Mouse (Mus musculus): ENCODE measurements around the gene Hoxd9. TPM values are rescaled to one million over a fixed set of nuclear protein-coding genes. Genes with fewer than 3 reads are reported as not detected.

The Hoxd9 gene
- polyA plus RNA-seq, 1 experiment from 2014 or later, result not detected

DNA sequence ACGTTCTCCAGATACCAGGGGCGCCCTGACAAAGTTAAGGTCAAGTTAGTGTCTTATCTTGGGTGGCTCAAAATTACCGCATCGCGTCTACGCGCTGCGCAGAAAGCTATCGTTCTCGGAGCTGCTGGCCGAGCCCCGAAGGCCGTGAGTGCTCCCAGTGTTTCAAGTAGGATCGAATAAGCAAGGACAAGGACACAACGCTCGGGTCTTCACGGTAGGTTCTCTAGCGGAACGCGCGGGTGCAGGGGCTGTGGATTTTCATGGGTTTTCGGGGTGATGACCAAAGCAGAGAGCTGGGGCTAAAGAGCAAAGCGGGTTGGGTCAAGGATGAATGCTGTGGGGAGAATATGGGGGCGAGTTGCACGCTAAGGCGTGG is 17.9 kb upstream of the Hoxd9 start:
- peaks cover 100% of the 10 kb centered on the region for H3K27me3 ChIP-seq (ENCODE audit: control insufficient read depth, insufficient read depth, low read length)
- DNase-seq (ENCODE audit: low spot score), result no peak
- H3K4me3 ChIP-seq (ENCODE audit: low read depth, low read length), result no peak overlapping the region
- H3K4me1 ChIP-seq (replicated peaks; ENCODE audit: control insufficient read depth, insufficient read depth, low read length), result peaks cover 5% of the 10 kb centered on the region; the same call in 1 of the 2 replicates
- H3K4me2 ChIP-seq (ENCODE audit: low read depth, low read length, severe bottlenecking), result no peak overlapping the region
- WGBS, result under 1% methylated on average over 26 of the region's 26 CpGs
- no peaks in the 10 kb centered on the region for H3K36me3 ChIP-seq (ENCODE audit: control insufficient read depth, insufficient read depth, low read length)
- no peak overlapping the region for H3K27ac ChIP-seq (ENCODE audit: low read depth, low read length)
- H3K9ac ChIP-seq (ENCODE audit: low read length), result no peak overlapping the region
- ATAC-seq (replicated peaks; ENCODE audit: low FRiP score), result no peak
- H3K9me3 ChIP-seq (ENCODE audit: control insufficient read depth, low read length), result no peaks in the 10 kb centered on the region

DNA sequence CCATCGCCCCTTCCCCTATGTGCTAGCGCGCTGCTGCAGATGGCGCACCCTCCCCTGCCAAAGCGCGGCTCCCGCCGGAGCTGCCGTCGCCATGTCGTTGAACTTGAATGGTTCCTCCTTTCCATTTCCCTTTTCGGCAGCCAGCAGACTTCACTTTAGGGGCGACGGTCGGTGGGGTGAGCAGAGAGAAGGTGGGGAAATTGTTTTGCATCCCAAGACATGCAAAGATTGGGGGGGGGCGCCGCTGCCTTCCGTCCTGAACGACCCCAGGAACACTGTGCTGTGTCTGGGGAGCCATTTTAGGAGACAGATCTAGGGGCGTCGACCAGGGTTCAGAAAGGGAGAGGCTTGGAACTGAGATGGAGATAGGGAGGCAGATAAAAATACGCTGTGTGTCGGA is 17.5 kb upstream of the Hoxd9 start:
- H3K9me3 ChIP-seq (ENCODE audit: control insufficient read depth, low read length), result no peaks in the 10 kb centered on the region
- no peak overlapping the region for H3K4me3 ChIP-seq (ENCODE audit: low read depth, low read length)
- no peaks in the 10 kb centered on the region for H3K36me3 ChIP-seq (ENCODE audit: control insufficient read depth, insufficient read depth, low read length)
- DNase-seq (ENCODE audit: low spot score) (peak; percentile 49), ATAC-seq (replicated peaks; ENCODE audit: low FRiP score) (no peak)
- peaks cover 5% of the 10 kb centered on the region; the same call in 1 of the 2 replicates for H3K4me1 ChIP-seq (replicated peaks; ENCODE audit: control insufficient read depth, insufficient read depth, low read length)
- no peak overlapping the region for H3K9ac ChIP-seq (ENCODE audit: low read length)
- no peak overlapping the region for H3K27ac ChIP-seq (ENCODE audit: low read depth, low read length)
- peaks cover 100% of the 10 kb centered on the region for H3K27me3 ChIP-seq (ENCODE audit: control insufficient read depth, insufficient read depth, low read length)
- 2% methylated on average over 22 of the region's 23 CpGs for WGBS
- no peak overlapping the region for H3K4me2 ChIP-seq (ENCODE audit: low read depth, low read length, severe bottlenecking)

GRCm38 (mm10) chr2:74680561-74681398 is 16.7 kb upstream of the Hoxd9 start:
- ATAC-seq (replicated peaks; ENCODE audit: low FRiP score), result no peak
- Histone ChIP-seq H3K9me3 (ENCODE audit: control insufficient read depth, low read length) (no peaks in the 10 kb centered on the region), H3K4me1 (replicated peaks; ENCODE audit: control insufficient read depth, insufficient read depth, low read length) (peaks cover 5% of the 10 kb centered on the region; the same call in 1 of the 2 replicates), H3K4me3 (ENCODE audit: low read depth, low read length) (no peak overlapping the region), H3K4me2 (ENCODE audit: low read depth, low read length, severe bottlenecking) (no peak overlapping the region), H3K36me3 (ENCODE audit: control insufficient read depth, insufficient read depth, low read length) (no peaks in the 10 kb centered on the region), H3K27ac (ENCODE audit: low read depth, low read length) (no peak overlapping the region), H3K27me3 (ENCODE audit: control insufficient read depth, insufficient read depth, low read length) (peaks cover 100% of the 10 kb centered on the region), H3K9ac (ENCODE audit: low read length) (no peak overlapping the region)
- WGBS, result 3% methylated on average over 21 of the region's 21 CpGs
- DNase-seq (ENCODE audit: low spot score), result peak; percentile 55

GRCm38 (mm10) chr2:74681594-74682531 is 15.7 kb upstream of the Hoxd9 start:
- H3K4me2 ChIP-seq (ENCODE audit: low read depth, low read length, severe bottlenecking), result no peak overlapping the region
- H3K4me1 ChIP-seq (replicated peaks; ENCODE audit: control insufficient read depth, insufficient read depth, low read length), result peaks cover 5% of the 10 kb centered on the region; the same call in 1 of the 2 replicates
- DNase-seq (ENCODE audit: low spot score) (peak; percentile 71), ATAC-seq (replicated peaks; ENCODE audit: low FRiP score) (0 out of 2 replicates have a peak, but pooled peaks have one; percentile 15)
- H3K27me3 ChIP-seq (ENCODE audit: control insufficient read depth, insufficient read depth, low read length), result peaks cover 97% of the 10 kb centered on the region
- under 1% methylated on average over 77 of the region's 78 CpGs for WGBS
- H3K9ac ChIP-seq (ENCODE audit: low read length), result no peak overlapping the region
- no peaks in the 10 kb centered on the region for H3K9me3 ChIP-seq (ENCODE audit: control insufficient read depth, low read length)
- H3K27ac ChIP-seq (ENCODE audit: low read depth, low read length), result no peak overlapping the region
- H3K4me3 ChIP-seq (ENCODE audit: low read depth, low read length), result 0 out of 2 replicates have a peak overlapping the region, but pooled peaks have one; percentile 10
- H3K36me3 ChIP-seq (ENCODE audit: control insufficient read depth, insufficient read depth, low read length), result no peaks in the 10 kb centered on the region

GRCm38 (mm10) chr2:74682796-74683195 is 14.7 kb upstream of the Hoxd9 start:
- H3K36me3 ChIP-seq (ENCODE audit: control insufficient read depth, insufficient read depth, low read length), result no peaks in the 10 kb centered on the region
- peak overlapping the region; percentile 5; the same call in 1 of the 2 replicates for H3K4me3 ChIP-seq (ENCODE audit: low read depth, low read length)
- no peak overlapping the region for H3K4me2 ChIP-seq (ENCODE audit: low read depth, low read length, severe bottlenecking)
- DNase-seq (ENCODE audit: low spot score) (peak; percentile 61), ATAC-seq (replicated peaks; ENCODE audit: low FRiP score) (no peak)
- H3K4me1 ChIP-seq (replicated peaks; ENCODE audit: control insufficient read depth, insufficient read depth, low read length), result peaks cover 5% of the 10 kb centered on the region; the same call in 1 of the 2 replicates
- H3K27me3 ChIP-seq (ENCODE audit: control insufficient read depth, insufficient read depth, low read length), result peaks cover 97% of the 10 kb centered on the region
- H3K9me3 ChIP-seq (ENCODE audit: control insufficient read depth, low read length), result no peaks in the 10 kb centered on the region
- H3K27ac ChIP-seq (ENCODE audit: low read depth, low read length), result no peak overlapping the region
- no peak overlapping the region for H3K9ac ChIP-seq (ENCODE audit: low read length)
- WGBS, result under 1% methylated on average over 49 of the region's 51 CpGs

DNA sequence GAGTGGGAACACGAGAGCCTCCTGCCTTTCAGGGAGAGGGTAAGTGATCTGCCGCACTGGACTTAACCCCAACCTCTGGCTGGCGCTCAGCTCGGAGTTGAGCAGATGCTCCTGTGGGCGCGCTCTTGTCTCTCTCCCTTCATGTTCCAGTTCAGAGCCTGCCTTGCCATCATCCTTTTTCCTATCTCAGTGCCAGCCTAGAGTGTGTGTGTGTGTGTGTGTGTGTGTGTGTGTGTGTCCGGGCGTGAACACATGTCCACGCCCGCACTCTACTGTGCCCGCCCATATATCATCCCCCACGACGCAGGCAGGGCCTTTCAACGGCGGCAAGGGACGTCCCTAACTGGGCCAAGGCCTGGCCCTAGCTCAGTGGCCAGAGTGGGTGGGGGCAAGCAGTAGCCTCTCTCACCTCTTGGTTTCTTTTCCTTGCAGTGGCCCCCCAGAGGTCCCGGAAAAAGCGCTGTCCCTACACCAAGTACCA is 14.0 kb upstream of the Hoxd9 start:
- Histone ChIP-seq H3K4me1 (replicated peaks; ENCODE audit: control insufficient read depth, insufficient read depth, low read length) (peaks cover 5% of the 10 kb centered on the region; the same call in 1 of the 2 replicates), H3K9ac (ENCODE audit: low read length) (no peak overlapping the region), H3K27ac (ENCODE audit: low read depth, low read length) (no peak overlapping the region), H3K36me3 (ENCODE audit: control insufficient read depth, insufficient read depth, low read length) (no peaks in the 10 kb centered on the region), H3K4me2 (ENCODE audit: low read depth, low read length, severe bottlenecking) (no peak overlapping the region), H3K9me3 (ENCODE audit: control insufficient read depth, low read length) (no peaks in the 10 kb centered on the region), H3K27me3 (ENCODE audit: control insufficient read depth, insufficient read depth, low read length) (peaks cover 96% of the 10 kb centered on the region), H3K4me3 (ENCODE audit: low read depth, low read length) (no peak overlapping the region)
- peak; percentile 64 for DNase-seq (ENCODE audit: low spot score)
- 0% methylated on average over 18 of the region's 18 CpGs for WGBS
- no peak for ATAC-seq (replicated peaks; ENCODE audit: low FRiP score)

DNA sequence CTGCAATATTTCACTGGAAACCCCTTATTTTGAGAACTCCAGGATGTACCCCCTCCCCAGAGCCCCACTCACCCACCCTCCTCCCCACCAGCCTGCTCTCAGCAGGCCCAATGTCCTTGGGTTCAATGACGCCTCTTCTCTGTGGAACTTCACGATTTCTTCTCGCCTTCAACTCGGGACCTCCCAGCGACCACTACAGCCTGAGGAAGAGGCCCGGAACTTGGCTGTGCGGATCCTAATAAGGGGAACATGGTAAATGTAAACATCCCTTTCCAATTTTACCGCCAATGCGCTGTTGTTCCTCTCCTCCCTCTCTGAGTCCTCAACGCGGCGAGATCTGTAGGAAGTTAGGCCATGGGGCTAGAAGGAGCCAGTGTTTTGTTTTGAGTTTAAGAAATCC is 13.4 kb upstream of the Hoxd9 start:
- DNase-seq (ENCODE audit: low spot score) (peak; percentile 51), ATAC-seq (replicated peaks; ENCODE audit: low FRiP score) (no peak)
- Histone ChIP-seq H3K4me3 (ENCODE audit: low read depth, low read length) (no peak overlapping the region), H3K9ac (ENCODE audit: low read length) (no peak overlapping the region), H3K9me3 (ENCODE audit: control insufficient read depth, low read length) (no peaks in the 10 kb centered on the region), H3K27me3 (ENCODE audit: control insufficient read depth, insufficient read depth, low read length) (peaks cover 96% of the 10 kb centered on the region), H3K4me2 (ENCODE audit: low read depth, low read length, severe bottlenecking) (no peak overlapping the region), H3K27ac (ENCODE audit: low read depth, low read length) (no peak overlapping the region), H3K4me1 (replicated peaks; ENCODE audit: control insufficient read depth, insufficient read depth, low read length) (peaks cover 5% of the 10 kb centered on the region; the same call in 1 of the 2 replicates), H3K36me3 (ENCODE audit: control insufficient read depth, insufficient read depth, low read length) (no peaks in the 10 kb centered on the region)
- WGBS, result 1% methylated on average over 12 of the region's 12 CpGs

GRCm38 (mm10) chr2:74685059-74685603 is 12.4 kb upstream of the Hoxd9 start:
- 12% methylated on average over 4 of the region's 4 CpGs for WGBS
- Histone ChIP-seq H3K4me3 (ENCODE audit: low read depth, low read length) (no peak overlapping the region), H3K9me3 (ENCODE audit: control insufficient read depth, low read length) (no peaks in the 10 kb centered on the region), H3K27ac (ENCODE audit: low read depth, low read length) (no peak overlapping the region), H3K36me3 (ENCODE audit: control insufficient read depth, insufficient read depth, low read length) (no peaks in the 10 kb centered on the region), H3K9ac (ENCODE audit: low read length) (no peak overlapping the region), H3K4me2 (ENCODE audit: low read depth, low read length, severe bottlenecking) (no peak overlapping the region), H3K27me3 (ENCODE audit: control insufficient read depth, insufficient read depth, low read length) (peaks cover 96% of the 10 kb centered on the region), H3K4me1 (replicated peaks; ENCODE audit: control insufficient read depth, insufficient read depth, low read length) (peaks cover 5% of the 10 kb centered on the region; the same call in 1 of the 2 replicates)
- ATAC-seq (replicated peaks; ENCODE audit: low FRiP score) (no peak), DNase-seq (ENCODE audit: low spot score) (peak; percentile 37)
